Mouse (Mus musculus) embryonic facial prominence, embryonic 11.5 days (tissue): Measurements from ENCODE around the gene 2610318N02Rik. TPM values are rescaled to one million over a fixed set of nuclear protein-coding genes. Genes with fewer than 3 reads are reported as not detected.

Experiments
- ATAC-seq: fragments of 200-750 bp; cut with Nextera tagmentation; replicated peaks from 2 replicates; pipeline ENCODE4 v1.8.0; 2017; ENCODE audit warnings: low read depth; ENCODE audit not compliant: insufficient number of reproducible peaks, low FRiP score, low TSS enrichment
- DNase-seq: peaks from one replicate; pipeline ENCODE4 v3.0.0-alpha.2; 2015; ENCODE audit warnings: low spot score
- H3K27ac ChIP-seq: fragments of 300-500 bp; sonication (generic); replicated peaks from 2 replicates; pipeline ENCODE4 v1.5.1; 2014; ENCODE audit warnings: mild to moderate bottlenecking, low read depth, low read length, control low read depth
- H3K27me3 ChIP-seq: fragments of 300-500 bp; sonication (generic); 2 replicates; pipeline ENCODE4 v1.6.1; 2014; ENCODE audit warnings: mild to moderate bottlenecking, low read length, moderate library complexity, mixed read lengths; ENCODE audit not compliant: control insufficient read depth, insufficient read depth
- H3K36me3 ChIP-seq: fragments of 300-500 bp; sonication (generic); replicated peaks from 2 replicates; pipeline ENCODE4 v1.6.1; 2014; ENCODE audit warnings: low read depth, mild to moderate bottlenecking, low read length, moderate library complexity, mixed read lengths; ENCODE audit not compliant: control insufficient read depth, insufficient read depth
- H3K4me1 ChIP-seq: fragments of 300-500 bp; sonication (generic); 2 replicates; pipeline ENCODE4 v1.6.1; 2014; ENCODE audit warnings: low read length, mixed read lengths; ENCODE audit not compliant: control insufficient read depth, insufficient read depth
- H3K4me2 ChIP-seq: fragments of 300-500 bp; sonication (generic); 2 replicates; pipeline ENCODE4 v1.6.1; 2014; ENCODE audit warnings: low read depth, mild to moderate bottlenecking, control low read depth, low read length, moderate library complexity
- H3K4me3 ChIP-seq: fragments of 300-500 bp; sonication (generic); 2 replicates; pipeline ENCODE4 v1.5.1; 2014; ENCODE audit warnings: low read depth, low read length, control low read depth
- H3K9ac ChIP-seq: fragments of 300-500 bp; sonication (generic); replicated peaks from 2 replicates; pipeline ENCODE4 v1.6.1; 2014; ENCODE audit warnings: mild to moderate bottlenecking, control low read depth, low read length
- H3K9me3 ChIP-seq: fragments of 300-500 bp; sonication (generic); replicated peaks from 2 replicates; pipeline ENCODE4 v1.6.1; 2016; ENCODE audit warnings: mild to moderate bottlenecking, low read length, inconsistent platforms, mixed read lengths; ENCODE audit not compliant: control insufficient read depth
- WGBS: fragments of 180-500 bp; shearing (Covaris S2); extraction: QIAGEN DNeasy Blood & Tissue Kit; methylation state at CpG from one replicate; pipeline ENCODE4 v1.1.7; 2014; 5-methylcytosine and 5-hydroxymethylcytosine counted together
- microRNA counts: library from miRNA; unstranded; fragments of <30 nt; microRNA quantifications from one replicate; lab custom pipeline; 2016
- microRNA-seq: library from miRNA; unstranded; fragments of <30 nt; microRNA quantifications from one replicate; pipeline ENCODE4, GENCODE M21; 2016; ENCODE audit warnings: borderline number of aligned reads
- polyA plus RNA-seq: library from polyadenylated mRNA; unstranded; fragments of >200 nt; fragmentation: Nextera tagmentation; extraction: Ambion mirVana; gene quantifications from 2 replicates; pipeline ENCODE4 v1.2.1, GENCODE M21; 2014

2610318N02Rik gene
- polyA plus RNA-seq, 1 experiment from 2014 or later: 107 TPM

DNA sequence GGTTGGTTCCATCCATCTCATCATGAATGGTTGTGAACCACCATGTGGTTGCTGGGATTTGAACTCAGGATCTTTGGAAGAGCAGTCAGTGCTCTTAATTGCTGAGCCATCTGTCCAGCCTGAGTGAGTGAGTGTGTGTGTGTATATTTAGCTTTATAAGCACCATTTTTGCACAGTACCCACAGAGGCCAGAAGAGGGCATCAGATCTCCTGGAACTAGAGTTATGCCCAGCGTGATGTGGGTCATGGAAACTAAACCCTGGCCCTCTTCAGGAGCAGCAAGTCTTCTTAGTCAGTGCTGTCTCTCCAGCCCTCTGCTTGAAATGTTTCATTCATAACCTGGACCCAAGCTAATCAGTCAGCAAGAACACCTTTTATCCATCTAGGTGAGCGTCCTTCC, 48.7 kb downstream of the 2610318N02Rik start:
- H3K9ac ChIP-seq: no peak overlapping the region
- H3K27ac ChIP-seq: no peak overlapping the region
- H3K36me3 ChIP-seq: peaks cover 8% of the 10 kb centered on the region
- no peak overlapping the region for H3K4me3 ChIP-seq
- H3K4me2 ChIP-seq: no peak overlapping the region
- DNase-seq (no peak), ATAC-seq (no peak)
- 96% methylated on average over 2 of the region's 2 CpGs for WGBS
- H3K4me1 ChIP-seq: no peaks in the 10 kb centered on the region
- no peaks in the 10 kb centered on the region for H3K27me3 ChIP-seq
- no peaks in the 10 kb centered on the region for H3K9me3 ChIP-seq

DNA sequence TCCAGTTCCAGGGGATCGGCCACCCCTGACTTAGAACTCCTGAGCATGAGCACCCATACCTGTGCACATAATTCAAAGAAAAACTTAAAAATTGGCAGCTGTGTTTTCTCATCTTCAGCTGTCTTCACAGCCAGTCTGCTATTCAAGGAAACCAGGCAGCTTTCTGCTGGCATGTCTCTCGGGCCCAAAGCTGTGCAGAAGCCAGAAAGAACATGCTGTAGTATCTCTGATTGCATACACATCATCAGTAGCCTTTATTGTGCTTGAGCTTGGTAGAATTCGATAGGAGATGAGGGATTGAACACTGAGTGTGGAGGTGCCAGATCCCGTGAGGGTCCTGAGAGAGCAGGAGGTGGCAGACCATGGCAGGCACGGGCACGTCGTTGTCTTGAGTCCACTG, 52.0 kb downstream of the 2610318N02Rik start:
- ATAC-seq: no peak
- Histone ChIP-seq H3K27me3 (no peaks in the 10 kb centered on the region), H3K4me1 (no peaks in the 10 kb centered on the region), H3K4me3 (no peak overlapping the region), H3K36me3 (peaks cover 8% of the 10 kb centered on the region), H3K9me3 (no peaks in the 10 kb centered on the region), H3K4me2 (no peak overlapping the region), H3K9ac (no peak overlapping the region), H3K27ac (no peak overlapping the region)
- WGBS: 95% methylated on average over 7 of the region's 7 CpGs
- no peak for DNase-seq

DNA sequence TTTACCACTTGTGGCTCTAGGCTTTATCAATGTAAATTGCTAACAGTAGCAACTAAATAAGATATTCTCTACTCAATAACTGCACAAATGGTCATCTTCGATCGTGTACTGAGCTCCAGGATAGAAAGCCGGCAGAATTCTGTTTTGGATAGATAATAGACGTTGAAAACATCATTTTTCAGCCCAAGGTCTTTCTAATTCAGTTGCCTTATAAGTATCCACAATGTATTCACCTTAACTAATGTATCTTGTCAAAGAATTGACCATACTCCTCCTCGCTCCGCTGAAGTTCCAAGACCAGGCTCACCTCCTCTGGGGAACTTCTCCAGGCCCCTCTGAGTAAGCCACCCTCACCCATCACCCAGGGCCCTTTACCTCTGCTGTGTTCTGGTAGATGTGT, 54.3 kb downstream of the 2610318N02Rik start:
- no peaks in the 10 kb centered on the region for H3K4me1 ChIP-seq
- H3K9ac ChIP-seq: peak overlapping the region; percentile 39; the same call in 1 of the 2 replicates
- H3K27ac ChIP-seq: no peak overlapping the region
- ATAC-seq (no peak), DNase-seq (no peak)
- peak overlapping the region; percentile 90 for H3K4me3 ChIP-seq
- H3K36me3 ChIP-seq: peaks cover 8% of the 10 kb centered on the region
- peak overlapping the region; percentile 67 for H3K4me2 ChIP-seq
- no peaks in the 10 kb centered on the region for H3K27me3 ChIP-seq
- H3K9me3 ChIP-seq: no peaks in the 10 kb centered on the region
- WGBS: 53% methylated on average over 6 of the region's 6 CpGs

DNA sequence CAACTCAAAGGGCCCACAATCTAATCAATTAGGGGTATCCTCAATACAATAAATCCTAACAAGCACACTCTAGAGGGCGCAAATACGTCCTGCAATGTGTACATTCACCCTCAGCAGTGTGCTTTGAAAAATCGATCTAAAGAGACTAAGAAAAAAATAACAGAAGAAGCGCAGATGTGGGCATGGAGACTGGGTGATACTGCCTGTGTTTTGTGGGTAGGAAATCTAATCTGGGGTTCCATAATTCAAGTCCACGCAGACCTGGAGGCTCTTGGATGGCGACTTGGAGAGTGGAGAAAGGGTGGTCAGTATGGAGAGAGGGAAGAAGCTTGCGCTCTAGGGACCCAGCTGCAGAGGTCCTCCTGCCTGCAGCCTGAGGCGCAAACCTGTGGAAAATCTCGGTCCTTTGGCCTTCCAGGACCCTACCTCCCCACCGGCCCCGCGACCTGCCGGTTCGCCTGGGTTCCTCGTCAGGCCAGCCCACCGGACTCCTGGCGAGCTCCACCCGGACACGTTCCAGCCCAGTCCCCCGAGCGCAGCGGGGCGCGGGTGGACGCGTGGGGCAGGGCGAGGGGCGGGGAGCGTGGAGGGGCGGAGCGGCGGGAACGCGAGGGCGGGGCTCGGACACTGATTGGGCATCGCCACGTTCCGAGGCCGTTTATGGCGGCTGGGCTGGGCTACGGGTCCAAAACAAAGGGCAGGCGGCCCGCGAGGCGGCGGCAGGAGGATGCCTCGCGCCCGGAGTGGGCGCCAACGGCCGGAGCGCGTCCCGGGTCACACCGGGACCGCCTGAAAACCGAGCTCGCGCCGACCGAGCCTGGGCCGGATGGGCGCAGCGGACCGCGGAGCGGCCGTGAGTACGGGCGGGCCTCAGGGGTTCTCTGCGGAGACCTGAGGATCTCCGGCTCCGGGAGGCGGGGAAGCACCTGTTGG, 55.2 kb downstream of the 2610318N02Rik start, which contains the start of gene Ypel1:
TSS of gene Ypel1 (plus strand) at position 186 of the 933 bp plus-strand sequence.
- Histone ChIP-seq H3K9me3 (no peaks in the 10 kb centered on the region), H3K9ac (peak within 1 kb of the TSS; percentile 87), H3K27me3 (no peaks in the 10 kb centered on the region), H3K4me1 (no peaks in the 10 kb centered on the region), H3K36me3 (0 out of 2 replicates have a peak, but pooled peaks cover 2% of the 10 kb centered on the region), H3K4me2 (peak within 1 kb of the TSS; percentile 67), H3K27ac (peak within 1 kb of the TSS; percentile 77), H3K4me3 (peak within 1 kb of the TSS; percentile 90)
- DNase-seq (peak; percentile 91), ATAC-seq (peak; percentile 95)
- under 1% methylated on average over 75 of the region's 76 CpGs for WGBS

GRCm38 (mm10) chr16:17067552-17067951, 57.4 kb downstream of the 2610318N02Rik start:
- no peaks in the 10 kb centered on the region for H3K27me3 ChIP-seq
- no peaks in the 10 kb centered on the region for H3K4me1 ChIP-seq
- H3K27ac ChIP-seq: no peak overlapping the region
- H3K4me3 ChIP-seq: no peak overlapping the region
- WGBS: 90% methylated on average over 2 of the region's 2 CpGs
- no peak overlapping the region for H3K4me2 ChIP-seq
- H3K9ac ChIP-seq: no peak overlapping the region
- H3K9me3 ChIP-seq: no peaks in the 10 kb centered on the region
- no peak for DNase-seq
- H3K36me3 ChIP-seq: no peaks in the 10 kb centered on the region
- ATAC-seq: no peak

MicroRNAs encoded within 50 kb of the gene (microRNA counts, 519-probe panel; counts per million panel counts)
- 5,557 counts per million, percentile 94 among the panel's probes with 10 or more counts for microRNA mmu-miR-130b (lab: Ali Mortazavi, UCI)
- microRNA mmu-miR-301b (lab: Ali Mortazavi, UCI): 2,765 counts per million, percentile 33 among the panel's probes with 10 or more counts

Small RNA genes within 50 kb of the gene (microRNA-seq; reads per million reads assigned to microRNA genes)
- 11,056 reads per million, percentile 94 among the genes with 10 or more reads in this experiment for gene Mir130b
- gene Mir301b: 235 reads per million, percentile 55 among the genes with 10 or more reads in this experiment

Other genes with a start within 250 kb of the 2610318N02Rik start
- 15.6 and 18.2 TPM in 2 replicates for gene Ppm1f, start 228.7 kb downstream of the 2610318N02Rik start, polyA plus RNA-seq
- gene Mapk1, start 141.8 kb downstream of the 2610318N02Rik start, polyA plus RNA-seq: 182 and 185 TPM in 2 replicates
- 97.1 and 108 TPM in 2 replicates for gene Ypel1, start 55.5 kb downstream of the 2610318N02Rik start, polyA plus RNA-seq
- 129 and 142 TPM in 2 replicates for gene Ppil2, start 13.9 kb downstream of the 2610318N02Rik start, polyA plus RNA-seq
- gene Sdf2l1, start 7.2 kb upstream of the 2610318N02Rik start, polyA plus RNA-seq: 57.2 and 65.8 TPM in 2 replicates
- gene Ydjc, start 19.5 kb upstream of the 2610318N02Rik start, polyA plus RNA-seq: 6.2 and 8.8 TPM in 2 replicates
- 0.24 and 0.49 TPM in 2 replicates for gene Ccdc116, start 22.1 kb upstream of the 2610318N02Rik start, polyA plus RNA-seq
- 425 and 458 TPM in 2 replicates for gene Ube2l3, start 77.5 kb upstream of the 2610318N02Rik start, polyA plus RNA-seq
- 0.41 and 0.47 TPM in 2 replicates for gene Rimbp3, start 83.4 kb upstream of the 2610318N02Rik start, polyA plus RNA-seq
- 6.1 and 7.8 TPM in 2 replicates for gene Hic2, start 108.4 kb upstream of the 2610318N02Rik start, polyA plus RNA-seq
- 4.0 and 5.2 TPM in 2 replicates for gene Tmem191c, start 150.9 kb upstream of the 2610318N02Rik start, polyA plus RNA-seq
- gene Serpind1, start 206.2 kb upstream of the 2610318N02Rik start, polyA plus RNA-seq: 0.20 TPM in 2 replicates